Mouse (Mus musculus) E14TG2a.4 (cell line): ENCODE measurements around the gene Wnt16.

Experiments used
- CTCF ChIP-seq: conservative IDR thresholded peaks from 2 replicates; pipeline ENCODE4 v1.5.1; 2014; ENCODE audit warnings: low read length
- NANOG ChIP-seq: IDR thresholded peaks from 2 replicates; pipeline ENCODE4 v1.6.1; 2014; ENCODE audit warnings: borderline replicate concordance, low read length, mixed read lengths
- POU5F1 ChIP-seq: IDR thresholded peaks from 2 replicates; pipeline ENCODE4 v1.6.1; 2014; ENCODE audit warnings: low read length, borderline replicate concordance

DNA sequence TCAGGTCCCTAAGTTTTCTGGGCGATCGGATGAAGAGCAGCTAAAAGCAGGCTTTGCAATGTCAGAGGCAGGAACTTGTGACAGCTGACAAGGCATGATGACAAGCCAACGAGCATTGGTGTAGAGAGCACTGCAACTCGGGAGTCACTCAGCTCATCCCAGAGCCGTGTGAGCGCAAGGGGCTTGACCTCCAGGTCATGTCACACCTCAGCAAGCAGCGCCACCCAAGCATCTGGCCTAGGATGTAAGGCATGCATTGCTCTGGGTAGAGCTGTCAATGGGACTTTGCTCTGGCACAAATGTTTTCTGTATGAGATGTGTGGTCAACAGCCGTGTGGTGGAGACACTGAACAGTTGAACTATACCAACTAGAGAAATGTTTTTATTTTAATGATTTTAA lies 39.9 kb downstream of the Wnt16 start:
- TF ChIP-seq CTCF, result no peak
- TF ChIP-seq NANOG, result no peak
- no peak for TF ChIP-seq POU5F1
